Mouse (Mus musculus) midbrain, embryonic 13.5 days (tissue): ENCODE results near the gene Ube2g2. TPM values are rescaled to one million over a fixed set of nuclear protein-coding genes. Genes with fewer than 3 reads are reported as not detected.
"Not testable (repeated sequence)": the region's sequence is repeated elsewhere in the genome, so short reads cannot be mapped to it uniquely, and the experiment has no call there.

Experiments used
- ATAC-seq: fragments of 200-750 bp; cut with Nextera tagmentation; 2 replicates; pipeline ENCODE4 v1.8.0; 2017; ENCODE audit warnings: mild to moderate bottlenecking, moderate TSS enrichment, moderate library complexity
- H3K27ac ChIP-seq: fragments of 300-500 bp; sonication (generic); 2 replicates; pipeline ENCODE4 v1.5.1; 2015; ENCODE audit warnings: inconsistent platforms, mild to moderate bottlenecking, moderate library complexity
- H3K27me3 ChIP-seq: fragments of 300-500 bp; sonication (generic); 2 replicates; pipeline ENCODE4 v1.6.1; 2015; ENCODE audit warnings: mild to moderate bottlenecking, inconsistent platforms
- H3K36me3 ChIP-seq: fragments of 300-500 bp; sonication (generic); 2 replicates; pipeline ENCODE4 v1.6.1; 2015; ENCODE audit warnings: mild to moderate bottlenecking, inconsistent platforms
- H3K4me1 ChIP-seq: fragments of 300-500 bp; sonication (generic); replicated peaks from 2 replicates; pipeline ENCODE4 v1.6.1; 2015; ENCODE audit warnings: inconsistent platforms
- H3K4me2 ChIP-seq: fragments of 300-500 bp; sonication (generic); replicated peaks from 2 replicates; pipeline ENCODE4 v1.6.1; 2015; ENCODE audit warnings: moderate library complexity, mild to moderate bottlenecking, inconsistent platforms
- H3K4me3 ChIP-seq: fragments of 300-500 bp; sonication (generic); replicated peaks from 2 replicates; pipeline ENCODE4 v1.5.1; 2015; ENCODE audit warnings: mild to moderate bottlenecking, inconsistent platforms
- H3K9ac ChIP-seq: fragments of 300-500 bp; sonication (generic); replicated peaks from 2 replicates; pipeline ENCODE4 v1.6.1; 2015; ENCODE audit warnings: mild to moderate bottlenecking, inconsistent platforms
- H3K9me3 ChIP-seq: fragments of 300-500 bp; sonication (generic); 2 replicates; pipeline ENCODE4 v1.6.1; 2016; ENCODE audit warnings: mild to moderate bottlenecking, inconsistent platforms
- WGBS: fragments of 180-500 bp; shearing (Covaris S2); methylation state at CpG from one replicate; pipeline ENCODE4 v1.1.7; 2015; 5-methylcytosine and 5-hydroxymethylcytosine counted together
- microRNA counts: library from miRNA; unstranded; fragments of <30 nt; microRNA quantifications from one replicate; lab custom pipeline; 2016
- microRNA-seq: library from miRNA; unstranded; fragments of <30 nt; microRNA quantifications from one replicate; pipeline ENCODE4, GENCODE M21; 2016
- polyA plus RNA-seq: library from polyadenylated mRNA; unstranded; fragments of >200 nt; fragmentation: Nextera tagmentation; extraction: Ambion mirVana; gene quantifications from 2 replicates; pipeline ENCODE4 v1.2.1, GENCODE M21; 2015

Gene Ube2g2
- polyA plus RNA-seq, 1 experiment from 2014 or later = 95.5 TPM

DNA sequence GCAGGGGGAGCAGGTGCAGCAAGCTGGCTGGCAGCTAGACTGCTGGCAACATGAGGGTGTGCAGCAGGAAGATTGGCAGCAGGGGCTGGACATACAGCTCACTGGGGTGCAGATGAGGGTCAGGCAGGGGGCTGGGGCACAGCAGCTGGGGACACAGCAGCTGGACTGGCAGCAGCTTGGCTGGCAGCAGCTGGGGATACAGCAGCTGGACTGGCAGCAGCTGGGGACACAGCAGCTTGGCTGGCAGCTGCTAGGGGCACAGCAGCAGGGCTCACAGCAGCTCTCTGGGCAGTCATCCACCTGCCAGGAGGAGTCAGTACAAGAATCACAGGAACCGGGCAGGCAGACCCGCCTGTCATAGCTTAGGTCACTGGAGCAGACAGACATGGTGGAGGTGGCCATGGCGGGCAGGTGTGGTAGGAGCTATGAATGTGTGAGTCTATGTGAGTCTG lies 68.3 kb downstream of the Ube2g2 start, which contains the start of gene Gm19402:
TSS of gene Gm19402 (minus strand) at position 402 of the 452 bp plus-strand sequence.
- H3K4me3 ChIP-seq, H3K9ac ChIP-seq, H3K9me3 ChIP-seq, H3K36me3 ChIP-seq, ATAC-seq, H3K4me2 ChIP-seq, H3K27ac ChIP-seq: not testable (repeated sequence)
- H3K4me1 ChIP-seq = peaks cover 23% of the 10 kb centered on the region
- WGBS = 60% methylated on average over 3 of the region's 3 CpGs
- H3K27me3 ChIP-seq = peaks cover 29% of the 10 kb centered on the region

MicroRNAs encoded within 50 kb of the gene (microRNA counts, 519-probe panel; counts per million panel counts)
- 110 counts per million, percentile 56 among the panel's probes with 10 or more counts for microRNA mmu-miR-1930 (lab: Ali Mortazavi, UCI)

Small RNA genes lying within 50 kb of the gene (microRNA-seq; reads per million reads assigned to microRNA genes)
- 17.1 reads per million, percentile 33 among the genes with 10 or more reads in this experiment for gene Mir1930

Other genes with a start within 250 kb of the Ube2g2 start
- gene Adarb1, start 204.0 kb upstream of the Ube2g2 start, polyA plus RNA-seq = 10.0 and 10.9 TPM in 2 replicates
- gene Fam207a, start 106.5 kb upstream of the Ube2g2 start, polyA plus RNA-seq = 38.5 and 41.6 TPM in 2 replicates
- gene Itgb2, start 92.0 kb upstream of the Ube2g2 start, polyA plus RNA-seq = 0.61 and 0.87 TPM in 2 replicates
- 57.5 and 59.0 TPM in 2 replicates for gene Pttg1ip, start 40.6 kb upstream of the Ube2g2 start, polyA plus RNA-seq
- 302 and 320 TPM in 2 replicates for gene Sumo3, start 16.2 kb upstream of the Ube2g2 start, polyA plus RNA-seq
- 2.5 TPM in 1 of 2 replicates, not detected in the other for gene Gm49325, start 16.1 kb upstream of the Ube2g2 start, polyA plus RNA-seq
- 0.67 and 1.2 TPM in 2 replicates for gene Tspear, start 64.3 kb downstream of the Ube2g2 start, polyA plus RNA-seq
- gene Gm19402, start 68.5 kb downstream of the Ube2g2 start, polyA plus RNA-seq = not detected in 2 replicates
- gene Gm9508, start 75.0 kb downstream of the Ube2g2 start, polyA plus RNA-seq = not detected in 2 replicates
- not detected in 2 replicates for gene Gm10272, start 84.4 kb downstream of the Ube2g2 start, polyA plus RNA-seq
- not detected in 2 replicates for gene Gm10024, start 89.2 kb downstream of the Ube2g2 start, polyA plus RNA-seq
- gene Gm10142, start 93.5 kb downstream of the Ube2g2 start, polyA plus RNA-seq = not detected in 2 replicates
- not detected in 2 replicates for gene Krtap12-1, start 98.3 kb downstream of the Ube2g2 start, polyA plus RNA-seq
- not detected in 2 replicates for gene Gm10100, start 104.2 kb downstream of the Ube2g2 start, polyA plus RNA-seq
- gene Gm18596, start 120.4 kb downstream of the Ube2g2 start, polyA plus RNA-seq = not detected in 2 replicates
- not detected in 2 replicates for gene Gm9736, start 129.1 kb downstream of the Ube2g2 start, polyA plus RNA-seq
- not detected in 2 replicates for gene Gm3233, start 137.4 kb downstream of the Ube2g2 start, polyA plus RNA-seq
- gene Gm3238, start 149.1 kb downstream of the Ube2g2 start, polyA plus RNA-seq = not detected in 2 replicates
- gene Gm7138, start 154.7 kb downstream of the Ube2g2 start, polyA plus RNA-seq = not detected in 2 replicates
- not detected in 2 replicates for gene Gm3250, start 160.3 kb downstream of the Ube2g2 start, polyA plus RNA-seq
- gene Gm7137, start 165.9 kb downstream of the Ube2g2 start, polyA plus RNA-seq = not detected in 2 replicates
- gene Gm9639, start 172.8 kb downstream of the Ube2g2 start, polyA plus RNA-seq = not detected in 2 replicates
- not detected in 2 replicates for gene Gm19668, start 176.9 kb downstream of the Ube2g2 start, polyA plus RNA-seq
- not detected in 2 replicates for gene Gm9507, start 189.6 kb downstream of the Ube2g2 start, polyA plus RNA-seq
- not detected in 2 replicates for gene Gm2696, start 192.4 kb downstream of the Ube2g2 start, polyA plus RNA-seq
- not detected in 2 replicates for gene Krtap10-4, start 204.8 kb downstream of the Ube2g2 start, polyA plus RNA-seq
- gene Krtap10-10, start 213.7 kb downstream of the Ube2g2 start, polyA plus RNA-seq = not detected in 2 replicates
- gene Gm36176, start 224.5 kb downstream of the Ube2g2 start, polyA plus RNA-seq = not detected in 2 replicates
- gene Gm10318, start 230.6 kb downstream of the Ube2g2 start, polyA plus RNA-seq = not detected in 2 replicates
- not detected in 2 replicates for gene Gm3285, start 239.7 kb downstream of the Ube2g2 start, polyA plus RNA-seq